Mouse (Mus musculus) mesoderm, embryonic 11.5 days (tissue): ENCODE data around the gene Ptcd2.

Experiments
- DNase-seq: peaks from one replicate; pipeline ENCODE4 v3.0.0-alpha.2; 2012; ENCODE audit warnings: low read depth, low spot score

Gene Ptcd2

DNA sequence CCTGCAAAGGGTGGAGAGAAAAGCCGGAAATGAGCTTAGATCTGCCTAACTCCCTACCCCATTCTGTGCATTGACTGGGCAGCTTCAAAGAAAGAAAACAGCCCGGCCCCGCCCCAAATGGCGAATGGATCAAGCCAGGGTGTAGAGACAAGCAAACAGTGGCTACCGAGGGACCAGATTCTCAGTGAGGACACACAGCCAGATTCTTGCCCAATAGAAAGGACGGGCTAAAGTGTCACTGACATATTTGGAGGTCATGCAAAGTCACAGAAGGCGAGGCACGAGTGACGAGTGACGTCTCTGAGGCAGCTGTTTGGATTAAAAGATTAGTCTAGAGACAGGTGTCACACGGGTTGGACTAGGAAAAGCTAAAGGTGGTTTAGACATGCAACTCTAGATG is 40.1 kb downstream of the Ptcd2 start:
- no peak for DNase-seq

DNA sequence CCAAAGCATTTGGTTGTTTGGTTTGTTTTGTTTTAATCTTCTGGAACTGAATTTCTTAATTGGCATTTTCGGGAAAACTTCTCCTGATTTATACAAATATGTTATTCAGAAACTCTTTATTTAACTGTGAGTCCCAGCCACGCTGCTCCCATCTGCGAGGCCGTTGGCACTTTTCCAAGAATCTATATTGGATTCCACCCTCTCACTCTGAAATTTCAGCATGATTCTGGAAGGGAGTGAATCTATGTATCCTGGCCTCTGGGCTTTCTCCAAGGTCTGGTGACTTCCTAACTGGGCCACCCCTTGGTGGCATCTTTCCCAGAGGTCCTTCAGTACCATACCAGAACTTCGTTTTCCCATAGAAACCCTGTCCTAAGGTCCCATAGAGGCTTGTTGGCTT is 40.7 kb downstream of the Ptcd2 start:
- DNase-seq = no peak

DNA sequence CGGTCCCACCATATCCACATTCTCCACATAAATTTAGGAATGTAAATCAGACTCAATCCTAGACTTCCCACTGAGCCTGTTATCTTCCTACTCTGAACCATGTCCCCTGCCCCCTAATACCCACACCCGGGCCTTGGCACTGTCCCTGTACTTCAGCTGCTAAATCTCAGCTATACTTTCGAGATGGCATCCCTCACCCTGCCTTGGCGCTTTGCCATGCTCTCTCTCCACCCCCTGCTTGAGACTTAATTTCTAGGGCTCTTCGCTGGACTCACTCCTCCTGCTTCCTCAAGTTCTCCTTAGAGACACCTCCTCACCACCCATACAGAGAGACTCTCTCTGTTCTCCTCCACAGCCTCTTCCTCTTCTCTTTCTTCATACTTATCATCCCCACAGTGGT is 44.6 kb downstream of the Ptcd2 start:
- no peak for DNase-seq

DNA sequence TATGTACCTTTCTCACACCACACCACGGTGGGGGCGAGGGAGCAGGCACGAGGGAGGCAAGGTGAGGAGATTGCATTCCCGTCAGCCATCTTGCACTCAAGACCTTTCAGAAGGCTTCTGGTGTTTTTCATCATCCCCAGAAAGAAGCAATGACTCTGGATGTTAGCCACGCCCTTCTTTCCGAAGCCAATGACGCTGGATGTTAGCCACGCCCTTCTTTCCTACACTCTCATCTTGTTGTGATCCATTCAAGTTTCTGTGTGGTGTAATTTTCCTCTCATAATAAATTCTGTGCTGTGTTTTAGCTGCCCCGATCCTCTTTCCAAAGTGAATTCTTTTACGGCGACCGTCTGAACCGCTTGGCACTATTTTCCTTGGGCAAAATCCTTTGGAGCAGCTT is 50.3 kb downstream of the Ptcd2 start:
- DNase-seq = no peak

DNA sequence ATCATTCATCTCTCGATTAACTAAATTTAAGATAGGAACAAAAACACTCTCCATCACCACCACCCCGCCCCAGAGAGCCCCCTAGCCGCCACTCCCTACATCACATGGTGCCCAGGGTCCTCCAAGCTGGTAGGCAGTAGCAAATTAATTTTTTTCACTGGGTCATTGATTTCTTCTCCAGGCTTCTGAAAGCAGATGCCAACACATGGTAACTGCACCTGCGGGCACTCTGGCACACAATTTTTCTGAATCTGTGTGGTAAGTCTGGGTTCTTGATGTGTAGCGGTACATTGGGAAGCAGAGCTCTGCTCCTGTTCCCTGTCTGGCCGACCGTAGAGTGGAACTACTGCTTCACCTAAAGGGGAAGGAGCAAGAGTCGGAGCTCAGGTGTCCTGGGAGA is 53.7 kb downstream of the Ptcd2 start:
- no peak for DNase-seq

DNA sequence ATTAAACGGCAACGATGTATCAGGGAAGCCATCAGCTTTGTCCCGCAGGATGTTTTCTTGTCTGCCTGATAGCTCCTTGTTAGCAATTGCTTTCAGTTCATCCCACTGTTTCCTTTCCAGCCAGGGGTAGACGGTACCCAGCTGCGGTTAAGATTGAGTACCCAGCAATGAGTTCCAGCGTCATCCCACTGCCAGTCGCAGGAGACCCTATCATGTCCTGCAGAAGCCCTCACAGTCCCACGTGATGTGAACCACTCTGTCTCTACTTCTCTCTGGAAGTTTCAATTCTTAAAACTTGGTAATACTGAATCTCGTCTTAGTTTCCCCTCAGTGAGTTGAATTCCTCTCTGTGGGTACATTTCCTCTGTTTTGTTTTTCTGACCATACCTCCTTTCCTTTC is 56.7 kb downstream of the Ptcd2 start:
- no peak for DNase-seq

DNA sequence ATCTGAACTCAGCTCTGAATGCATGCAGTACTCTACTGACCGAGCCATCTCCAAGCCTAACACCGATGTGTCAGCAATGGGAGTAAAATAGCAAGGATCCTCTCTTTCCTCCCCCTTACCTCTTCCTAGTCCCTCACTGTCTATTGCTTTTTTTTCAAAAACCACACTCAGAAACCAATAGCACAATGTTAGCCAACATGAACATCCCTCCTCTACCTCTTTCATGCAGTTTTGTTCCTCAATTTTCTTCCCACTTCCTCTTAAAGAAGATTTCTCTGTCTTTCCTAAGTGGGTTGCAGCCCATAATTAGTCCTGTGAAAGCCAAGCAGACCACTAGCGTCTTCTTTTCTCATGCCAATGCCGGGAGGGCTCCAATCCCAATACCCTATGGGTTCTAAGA is 57.3 kb downstream of the Ptcd2 start:
- no peak for DNase-seq

DNA sequence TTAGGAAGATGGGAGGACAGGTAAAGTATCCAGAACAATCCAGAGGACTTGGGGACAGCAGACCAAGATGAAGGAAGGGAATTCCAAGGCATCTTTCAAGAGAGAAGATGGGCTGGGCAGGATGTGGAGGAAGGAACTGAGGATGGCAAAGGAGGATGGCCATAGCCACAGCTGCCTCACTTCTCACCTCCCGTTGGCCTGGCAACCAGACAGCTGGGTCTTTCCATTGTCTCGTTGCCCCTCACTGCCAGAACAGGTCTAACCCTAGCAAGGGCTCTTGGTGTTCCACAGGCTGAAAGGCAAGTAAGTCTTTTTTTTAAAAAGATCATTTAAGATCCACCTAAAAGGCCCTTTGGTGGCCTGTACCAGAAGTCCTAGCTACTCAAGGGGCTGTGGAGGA is 59.3 kb downstream of the Ptcd2 start:
- no peak for DNase-seq

DNA sequence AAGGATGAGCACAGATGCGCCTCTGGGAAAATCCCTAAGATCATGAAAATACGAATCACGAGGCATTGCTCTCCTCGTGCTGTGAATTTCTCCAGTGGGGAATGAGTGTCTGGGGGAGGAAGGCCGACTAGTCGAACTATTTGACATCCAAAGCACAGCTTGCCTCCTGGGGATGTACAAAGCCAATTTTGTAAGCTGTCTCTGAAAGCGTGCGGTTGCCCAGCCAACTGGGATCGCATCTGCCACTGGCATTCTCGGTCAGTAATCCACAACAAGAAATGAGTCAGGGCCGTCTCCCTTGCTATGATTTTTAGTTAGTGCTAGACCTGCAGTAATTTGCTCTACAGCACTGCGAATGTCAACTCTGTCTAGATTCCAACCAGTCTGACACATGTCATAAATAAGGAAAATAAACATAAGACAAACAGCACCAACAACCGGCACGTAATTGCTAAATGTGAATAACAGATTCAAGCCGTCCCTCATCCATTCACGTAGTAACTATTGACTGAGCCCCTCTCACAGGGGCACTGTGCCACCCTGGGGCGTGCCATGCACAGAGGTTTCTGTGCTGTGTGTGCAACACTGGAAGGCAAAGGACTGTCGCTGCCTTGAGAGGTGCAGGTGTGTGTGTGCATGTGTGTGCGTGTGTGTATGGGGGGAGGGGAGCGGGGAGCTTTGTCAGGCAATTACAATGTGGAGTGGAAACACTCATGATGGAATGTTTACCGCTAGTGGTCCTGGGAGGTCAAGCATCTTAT is 59.9 kb downstream of the Ptcd2 start:
- no peak for DNase-seq

DNA sequence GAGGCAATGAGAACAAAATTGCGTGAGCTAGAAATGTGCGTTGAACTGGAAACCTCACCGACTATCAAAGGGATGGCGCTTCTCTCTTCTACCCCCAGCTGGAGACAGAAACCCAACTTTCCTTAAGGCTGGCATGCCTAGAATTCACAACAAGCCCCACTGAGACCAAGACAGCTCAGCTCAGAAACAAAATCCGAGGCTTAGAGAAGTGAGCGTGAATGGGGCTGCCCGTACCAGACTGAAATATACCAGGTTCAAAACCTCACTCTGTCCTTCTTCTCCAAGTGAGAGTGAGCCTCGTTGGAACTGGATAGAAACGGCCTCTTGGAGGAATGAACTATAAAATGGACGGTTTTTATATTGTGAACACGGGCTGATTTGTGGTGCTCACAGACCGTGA is 60.6 kb downstream of the Ptcd2 start:
- DNase-seq = no peak

DNA sequence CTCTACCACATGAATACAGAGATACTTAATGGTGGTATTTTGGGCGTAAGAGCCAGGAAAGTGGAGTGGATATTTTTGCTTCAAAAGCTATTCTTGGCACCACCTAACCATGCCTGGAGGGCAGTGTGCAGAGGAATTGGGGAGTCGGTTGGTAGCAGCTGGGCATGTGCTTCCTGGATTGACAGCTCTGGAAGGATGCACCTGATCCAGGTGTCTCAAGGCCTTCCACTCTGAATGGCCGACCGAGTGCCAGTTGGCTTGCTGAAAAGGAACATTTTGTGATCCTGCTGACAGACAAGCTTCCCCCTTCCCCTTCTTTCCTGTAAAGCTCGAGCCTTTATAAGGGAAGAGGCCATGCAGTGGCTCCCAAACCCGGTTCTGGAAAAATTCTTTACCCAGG is 61.5 kb downstream of the Ptcd2 start:
- no peak for DNase-seq

DNA sequence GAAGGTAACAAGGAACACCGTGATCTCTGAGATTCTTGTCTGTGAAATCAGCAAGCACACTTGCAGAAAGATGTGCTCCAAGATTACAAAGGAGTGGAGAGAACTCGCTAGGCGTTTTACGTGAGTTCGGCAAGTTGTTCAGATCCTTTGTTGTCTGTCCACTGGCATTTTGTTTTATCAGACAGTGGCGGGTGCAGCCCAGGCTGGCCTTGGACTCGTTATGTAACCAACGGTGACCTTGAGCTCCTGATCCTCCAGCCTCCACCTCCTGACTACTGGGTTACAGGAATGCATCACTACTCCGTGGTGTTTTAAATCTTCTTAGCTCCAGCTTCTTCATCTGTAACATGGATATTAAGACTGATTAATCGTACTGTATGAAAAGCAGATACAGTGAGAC is 65.2 kb downstream of the Ptcd2 start:
- no peak for DNase-seq

DNA sequence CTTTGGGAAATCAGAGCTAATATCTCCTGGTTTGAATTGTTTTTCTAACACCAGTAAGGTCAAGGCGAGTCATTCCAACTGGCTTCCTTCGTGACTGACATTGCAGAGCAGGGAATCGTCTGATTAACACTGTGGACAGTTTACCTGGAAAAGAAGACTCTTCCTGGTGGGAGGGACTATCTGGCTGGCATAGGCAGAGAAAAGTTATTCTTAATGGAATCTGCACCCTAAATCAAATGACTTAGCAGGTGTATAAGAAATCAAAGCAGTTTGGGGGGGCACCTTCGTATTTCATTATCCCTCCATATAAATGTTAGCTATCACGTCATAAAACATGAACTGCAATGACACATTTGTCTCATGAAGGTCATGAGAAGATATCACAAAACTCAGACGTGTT is 66.0 kb downstream of the Ptcd2 start:
- DNase-seq = no peak

DNA sequence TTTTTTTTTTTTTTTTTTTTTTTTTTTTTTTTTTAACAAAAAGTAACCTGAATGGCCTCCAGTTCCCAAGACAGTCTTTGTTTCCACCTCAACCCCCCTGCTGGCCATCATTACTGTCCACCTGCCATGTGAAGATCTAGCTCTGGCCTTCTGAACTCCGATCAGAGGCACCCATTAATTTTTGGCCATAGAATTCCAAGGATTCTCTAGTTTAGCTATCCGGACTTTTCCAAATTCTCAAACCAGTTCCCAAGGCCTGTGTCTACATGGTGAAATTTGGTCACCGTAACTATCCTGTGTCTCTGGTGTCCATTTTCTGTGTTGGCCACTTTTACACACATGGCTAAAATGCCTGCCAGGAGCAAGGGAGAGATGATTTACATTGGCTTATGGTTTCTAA is 67.0 kb downstream of the Ptcd2 start:
- DNase-seq = no peak

DNA sequence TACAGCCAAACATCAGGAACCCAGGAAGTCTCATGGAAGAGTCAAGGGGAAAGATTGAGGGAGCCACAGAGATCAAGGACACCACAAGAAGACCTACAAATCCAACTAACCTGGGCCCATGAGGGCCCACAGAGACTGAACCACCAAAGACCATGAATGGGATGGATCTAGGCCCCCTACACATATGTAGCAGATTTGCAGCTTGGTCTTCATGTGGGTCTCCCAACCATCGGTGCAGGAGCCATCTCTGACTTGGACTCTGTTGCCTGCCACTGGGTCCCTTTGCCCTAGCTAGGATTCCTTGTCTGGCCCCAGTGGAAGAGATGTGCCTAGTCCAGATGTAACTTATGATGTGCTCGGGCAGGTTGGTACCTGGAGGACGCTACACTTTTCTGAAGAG is 72.5 kb downstream of the Ptcd2 start:
- no peak for DNase-seq
